Mouse (Mus musculus) retina, embryonic 14.5 days (tissue): ENCODE data around the gene Opcml.

ENCODE experiments used
- DNase-seq: peaks from one replicate; pipeline ENCODE4 v3.0.0-alpha.2; 2015; ENCODE audit warnings: low spot score

Opcml gene

GRCm38 (mm10) chr9:28251341-28251740, 460.8 kb downstream of the Opcml start:
- DNase-seq, result peak; percentile 8

- no peak for DNase-seq
Observed at GRCm38 (mm10) chr9:28255128-28255904, 464.7 kb downstream of the Opcml start.

- DNase-seq, result no peak
Observed at GRCm38 (mm10) chr9:28255905-28256268, 465.3 kb downstream of the Opcml start.

- peak; percentile 94 for DNase-seq
Observed at GRCm38 (mm10) chr9:28261078-28261753, 470.6 kb downstream of the Opcml start.

- DNase-seq, result no peak
Observed at GRCm38 (mm10) chr9:28262021-28262420, 471.4 kb downstream of the Opcml start.

- no peak for DNase-seq
Observed at GRCm38 (mm10) chr9:28262896-28263295, 472.3 kb downstream of the Opcml start.

GRCm38 (mm10) chr9:28264761-28265160, 474.2 kb downstream of the Opcml start:
- no peak for DNase-seq

GRCm38 (mm10) chr9:28273816-28274215, 483.2 kb downstream of the Opcml start:
- DNase-seq, result no peak

- DNase-seq, result no peak
Observed at GRCm38 (mm10) chr9:28278555-28278954, 488.0 kb downstream of the Opcml start.

- DNase-seq, result no peak
Observed at GRCm38 (mm10) chr9:28281025-28281424, 490.4 kb downstream of the Opcml start.

- no peak for DNase-seq
Observed at GRCm38 (mm10) chr9:28281571-28281970, 491.0 kb downstream of the Opcml start.

- DNase-seq, result no peak
Observed at GRCm38 (mm10) chr9:28285016-28285415, 494.4 kb downstream of the Opcml start.

- DNase-seq, result no peak
Observed at GRCm38 (mm10) chr9:28286384-28286783, 495.8 kb downstream of the Opcml start.

GRCm38 (mm10) chr9:28287485-28287884, 496.9 kb downstream of the Opcml start:
- no peak for DNase-seq

- peak; percentile 8 for DNase-seq
Observed at GRCm38 (mm10) chr9:28289696-28290330, 499.2 kb downstream of the Opcml start.

- DNase-seq, result no peak
Observed at GRCm38 (mm10) chr9:28303659-28304058, 513.1 kb downstream of the Opcml start.

- peak; percentile 47 for DNase-seq
Observed at GRCm38 (mm10) chr9:28306364-28307121, 516.0 kb downstream of the Opcml start.

- peak; percentile 33 for DNase-seq
Observed at GRCm38 (mm10) chr9:28307122-28307430, 516.5 kb downstream of the Opcml start.

GRCm38 (mm10) chr9:28307481-28308050, 517.0 kb downstream of the Opcml start:
- DNase-seq, result peak; percentile 49

- DNase-seq, result peak; percentile 72
Observed at GRCm38 (mm10) chr9:28317881-28318280, 527.3 kb downstream of the Opcml start.

GRCm38 (mm10) chr9:28319021-28319755, 528.6 kb downstream of the Opcml start:
- DNase-seq, result no peak
